ENCODE assay signal across 8 mouse cellular contexts in genomic region chr11:69935137-69935879, GRCm38 (mm10). TPM values are rescaled to one million over a fixed set of nuclear protein-coding genes. Genes with fewer than 3 reads are reported as not detected.
DNase-seq lines count a peak whose midpoint lies in the region; ATAC-seq lines count a peak whose summit lies in the region.

Ybx2 (plus strand) TSS chr11:69935796.

- DNase-seq in adrenal gland, postnatal 10 days = peak; percentile 93
- peak; percentile 96 for DNase-seq in embryo, embryonic 11 days
- peak; percentile 88 for DNase-seq in gastrocnemius, postnatal 25 days
- peak; percentile 86 to 89 for DNase-seq in left cerebral cortex, postnatal 14 days (ENCODE audit: low spot score in 2 of 2)
- DNase-seq in right cerebral cortex, postnatal 36 days (ENCODE audit: low spot score in 2 of 2) = peak; percentile 80 to 82
- peak; percentile 93 for DNase-seq in yolk sac, embryonic 10.5 days (ENCODE audit: low spot score)

- intact Hi-C loops in left cerebral cortex, postnatal 14 days (cut with DNase I) = loop anchor here (2.0 kb wide), 1 partner anchor 13 kb away; the partner anchor contains the start of gene Slc2a4

- ATAC-seq in inflammation-experienced regulatory T-cells, adult 6 months = peak; percentile 78
- ATAC-seq in megakaryocyte-erythroid progenitor cell, adult 5-6 weeks (replicated peaks; ENCODE audit: low FRiP score, low TSS enrichment, poor library complexity, severe bottlenecking) = peak; percentile 49

RNA-seq across cellular contexts. Expression of gene Ybx2, which starts in this region (rescaled TPM):
- total RNA-seq in adrenal gland, postnatal 10 days (2021) = 10 to 100 TPM; 19.6 to 44.5 TPM
- 10 to 100 TPM; 10.4 to 10.9 TPM for total RNA-seq in gastrocnemius, postnatal 25 days (2021)
- polyA plus RNA-seq in inflammation-experienced regulatory T-cells, adult 6 months (2017; shearing (Covaris generic)) = not detected
- total RNA-seq in left cerebral cortex, postnatal 14 days (2021) = 10 to 100 TPM in 1 of 2 experiments, 1 to 10 TPM in 1; 8.4 to 11.3 TPM
- total RNA-seq in megakaryocyte-erythroid progenitor cell, adult 5-6 weeks (2014; fragmentation: Nextera tagmentation) = 2.2 TPM in 1 of 2 replicates, not detected in the other
- not detected in 2 replicates for total RNA-seq in megakaryocyte-erythroid progenitor cell, adult 5-6 weeks (2017)

Comparison
In these comparisons a context has a peak if more than half of its experiments do, and no peak if none do; other contexts are left out.
1. Peak in every context shown above with its lines: DNase-seq and ATAC-seq.
2. Peak in ATAC-seq in inflammation-experienced regulatory T-cells, adult 6 months; RNA of the gene not detected or under 1 TPM.